8 mouse cellular contexts compared by ENCODE assay signal in the genomic region with DNA sequence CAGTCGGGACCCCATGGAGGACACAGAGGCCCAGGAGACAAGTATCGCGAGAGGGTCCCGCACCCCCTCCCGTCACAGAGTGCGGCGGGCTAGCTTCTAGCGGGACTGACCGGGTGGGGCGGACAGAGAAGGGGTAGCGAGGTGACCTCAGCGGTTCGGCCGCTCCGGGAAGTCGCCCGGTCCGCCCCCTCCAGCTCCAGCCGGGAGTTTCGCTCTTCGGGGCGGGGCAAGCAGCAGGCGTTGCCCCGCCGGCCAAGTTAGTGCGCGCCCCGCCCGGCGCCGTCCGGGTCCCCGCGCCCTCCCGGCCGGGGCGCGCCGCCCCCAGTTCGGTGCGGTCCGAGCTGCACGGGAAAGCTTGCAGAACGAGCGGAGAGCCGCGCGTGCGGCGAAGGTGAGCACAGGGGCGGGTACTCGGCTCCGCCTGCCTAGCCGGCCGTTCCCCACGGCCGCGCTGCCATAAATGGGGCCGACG. TPM values are rescaled to one million over a fixed set of nuclear protein-coding genes. Genes with fewer than 3 reads are reported as not detected.
A peak's percentile ranks its signal among the peaks of the same experiment; 100 is the strongest.
DNase-seq lines count a peak whose midpoint lies in the region; ATAC-seq lines count a peak whose summit lies in the region.

TSS of gene Zbtb42 (plus strand) at position 274 of the 472 bp plus-strand sequence.

- peaks cover 43% of the 10 kb centered on the region for H3K4me1 ChIP-seq in forebrain, embryonic 12.5 days
- H3K4me1 ChIP-seq in limb, embryonic 10.5 days, result peaks cover 38% of the 10 kb centered on the region

- ATAC-seq in forebrain, embryonic 12.5 days (ENCODE audit: low FRiP score), result peak; percentile 42
- ATAC-seq in monocyte, adult 5-6 weeks (replicated peaks; ENCODE audit: insufficient number of reproducible peaks, low FRiP score, low TSS enrichment, poor library complexity, severe bottlenecking), result no peak

- WGBS in forebrain, embryonic 12.5 days, result under 1% methylated on average over 43 of the region's 60 CpGs
- under 1% methylated on average over 60 of the region's 60 CpGs for WGBS in limb, embryonic 10.5 days

- H3K9ac ChIP-seq in forebrain, embryonic 12.5 days, result peak within 1 kb of the TSS; percentile 71

- no peak within 1 kb of the TSS for H3K27ac ChIP-seq in forebrain, embryonic 12.5 days
- peak within 1 kb of the TSS; percentile 85 for H3K27ac ChIP-seq in limb, embryonic 10.5 days

- no peaks in the 10 kb centered on the region for H3K36me3 ChIP-seq in forebrain, embryonic 12.5 days (replicated peaks)
- no peaks in the 10 kb centered on the region for H3K36me3 ChIP-seq in limb, embryonic 10.5 days

- H3K4me3 ChIP-seq in forebrain, embryonic 12.5 days (replicated peaks), result peak within 1 kb of the TSS; percentile 68
- H3K4me3 ChIP-seq in limb, embryonic 10.5 days, result peak within 1 kb of the TSS; percentile 75

- peak within 1 kb of the TSS; percentile 94 for H3K4me2 ChIP-seq in forebrain, embryonic 12.5 days

- peaks cover 64% of the 10 kb centered on the region for H3K27me3 ChIP-seq in forebrain, embryonic 12.5 days
- H3K27me3 ChIP-seq in limb, embryonic 10.5 days (ENCODE audit: low read depth, poor library complexity, severe bottlenecking), result peaks cover 75% of the 10 kb centered on the region

- intact Hi-C loops in heart, postnatal 36 days (cut with DNase I), result loop anchor here (2.0 kb wide), 1 partner anchor 14 kb away; no protein-coding TSS in a partner anchor

- H3K9me3 ChIP-seq in forebrain, embryonic 12.5 days, result no peaks in the 10 kb centered on the region
- no peaks in the 10 kb centered on the region for H3K9me3 ChIP-seq in limb, embryonic 10.5 days (replicated peaks)

- DNase-seq in ovary, postnatal 14 days (ENCODE audit: low spot score), result peak; percentile 52
- no peak for DNase-seq in ovary, adult 18-20 months (ENCODE audit: low spot score)
- DNase-seq in heart, postnatal 36 days, result peak; percentile 73 to 81
- DNase-seq in limb, embryonic 10.5 days (ENCODE audit: low spot score), result peak; percentile 84
- DNase-seq in mesoderm, embryonic 11.5 days (ENCODE audit: low read depth, low spot score), result peak; percentile 88
- DNase-seq in testis, postnatal 14 days (ENCODE audit: low spot score), result peak; percentile 52

RNA-seq across cellular contexts. Expression of gene Zbtb42, which starts in this region (rescaled TPM):
- polyA plus RNA-seq in forebrain, embryonic 12.5 days (2016; fragmentation: Nextera tagmentation; extraction: Ambion mirVana), result 4.6 and 5.1 TPM in 2 replicates
- 1 to 10 TPM; 4.7 to 5.7 TPM for total RNA-seq in heart, postnatal 36 days (2021)
- 1.4 and 2.7 TPM in 2 replicates for polyA plus RNA-seq in limb, embryonic 10.5 days (2016; fragmentation: Nextera tagmentation; extraction: Ambion mirVana)
- total RNA-seq in monocyte, adult 5-6 weeks (2017), result 4.3 to 8.3 TPM (median 5.6 TPM) in 3 replicates
